Mouse (Mus musculus): ENCODE results near the gene Nab2.

- no peak for TF ChIP-seq POLR2A (IDR thresholded peaks at IDR 0.05; ENCODE audit: extremely low read depth, insufficient read depth, low read length)
- TF ChIP-seq CTCF (IDR thresholded peaks at IDR 0.05; ENCODE audit: extremely low read depth, insufficient read depth, low read length) = no peak
Observed at GRCm38 (mm10) chr10:127698966-127699365, 30.6 kb upstream of the Nab2 start.

Data from cortical plate, adult 2 months (tissue).